ENCODE assay signal across 9 mouse cellular contexts in the genomic region with DNA sequence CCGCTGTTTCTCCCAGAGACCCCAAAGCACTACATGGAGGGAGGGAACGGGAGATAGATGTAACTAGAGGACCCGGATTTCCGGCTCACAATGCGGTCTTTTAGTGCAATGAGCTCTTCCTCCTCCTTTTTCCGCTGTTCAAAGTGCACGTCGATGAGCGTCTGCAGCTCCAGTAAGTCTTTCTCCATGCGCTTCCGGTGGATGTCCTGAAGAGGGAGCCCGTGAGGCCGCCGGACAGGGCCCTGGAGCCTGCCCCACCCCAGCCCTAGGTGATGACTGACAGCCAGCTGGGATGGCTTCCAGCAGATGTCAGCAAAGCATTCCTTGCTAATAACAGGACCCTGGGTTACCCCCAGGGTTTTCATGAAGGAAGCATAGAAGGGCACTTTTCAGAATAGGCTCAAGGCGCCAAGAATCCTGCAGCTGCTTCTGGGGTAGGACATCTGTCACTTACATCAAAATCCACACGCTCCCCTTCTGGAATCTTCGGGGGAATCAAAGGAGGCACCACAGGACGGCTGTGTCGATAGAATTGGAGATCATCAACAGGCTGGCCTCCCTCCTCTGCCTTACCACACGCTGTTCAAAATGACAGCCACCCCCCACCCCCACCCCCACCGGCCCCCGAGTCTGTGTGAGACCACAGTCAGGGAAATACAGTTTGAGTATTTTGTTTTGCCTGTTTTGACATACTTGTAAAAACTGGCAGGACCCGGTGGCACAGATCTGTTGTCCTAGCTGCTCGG. TPM values are rescaled to one million over a fixed set of nuclear protein-coding genes. Genes with fewer than 3 reads are reported as not detected.
DNase-seq lines count a peak whose midpoint lies in the region; ATAC-seq lines count a peak whose summit lies in the region.
"Had no signal": no experiment of that assay in that cellular context is flagged by ENCODE, and none has a peak within 500 bp of the region (broad histone marks: within the 10 kb centered on the region; RNA-seq: fewer than 3 reads in every experiment).

No protein-coding gene starts in this region.

- peak; percentile 85 for DNase-seq in CD4-positive, CD25-positive, alpha-beta regulatory T cell, adult 2 months (ENCODE audit: low read depth, low spot score)
- peak; percentile 68 to 87 for DNase-seq in adrenal gland, adult (ENCODE audit: inconsistent age in 2 of 2, low spot score in 1 of 2)
- peak; percentile 82 for DNase-seq in thymus, postnatal 25 days

- no peaks in the 10 kb centered on the region for H3K4me1 ChIP-seq in embryonic facial prominence, embryonic 12.5 days
- peaks cover 63% of the 10 kb centered on the region for H3K4me1 ChIP-seq in heart, embryonic 12.5 days (replicated peaks)
- H3K4me1 ChIP-seq in kidney, embryonic 15.5 days, result peaks cover 41% of the 10 kb centered on the region
- H3K4me1 ChIP-seq in lung, embryonic 15.5 days, result peaks cover 28% of the 10 kb centered on the region

- ATAC-seq in embryonic facial prominence, embryonic 12.5 days (ENCODE audit: insufficient number of reproducible peaks, insufficient read depth, low FRiP score, low TSS enrichment), result peak; percentile 31
- peak; percentile 77 for ATAC-seq in heart, embryonic 12.5 days (ENCODE audit: insufficient number of reproducible peaks, low FRiP score)
- ATAC-seq in kidney, embryonic 15.5 days (replicated peaks; ENCODE audit: low FRiP score), result peak; percentile 63
- ATAC-seq in lung, embryonic 15.5 days (ENCODE audit: borderline replicate concordance, extremely low read depth, low FRiP score, low TSS enrichment), result peak; percentile 93
- peak; percentile 81 for ATAC-seq in neutrophil, adult 5-6 weeks (ENCODE audit: extremely low read depth, insufficient number of reproducible peaks, low FRiP score, poor library complexity, severe bottlenecking)

- H3K27me3 ChIP-seq in embryonic facial prominence, embryonic 12.5 days, result no peaks in the 10 kb centered on the region
- no peaks in the 10 kb centered on the region for H3K27me3 ChIP-seq in heart, embryonic 12.5 days (replicated peaks)
- H3K27me3 ChIP-seq in kidney, embryonic 15.5 days, result no peaks in the 10 kb centered on the region
- H3K27me3 ChIP-seq in lung, embryonic 15.5 days, result no peaks in the 10 kb centered on the region; the same call in 1 of the 2 replicates

- H3K9ac ChIP-seq in embryonic facial prominence, embryonic 12.5 days, result no peak overlapping the region
- H3K9ac ChIP-seq in heart, embryonic 12.5 days, result peak overlapping the region; percentile 36; the same call in 1 of the 2 replicates
- H3K9ac ChIP-seq in kidney, embryonic 15.5 days, result no peak overlapping the region
- no peak overlapping the region for H3K9ac ChIP-seq in lung, embryonic 15.5 days

- H3K4me2 ChIP-seq in embryonic facial prominence, embryonic 12.5 days (replicated peaks), result peak overlapping the region; percentile 28
- H3K4me2 ChIP-seq in heart, embryonic 12.5 days, result peak overlapping the region; percentile 61
- H3K4me2 ChIP-seq in kidney, embryonic 15.5 days, result peak overlapping the region; percentile 41
- H3K4me2 ChIP-seq in lung, embryonic 15.5 days, result peak overlapping the region; percentile 41

- 13% methylated on average over 24 of the region's 24 CpGs for WGBS in embryonic facial prominence, embryonic 12.5 days
- WGBS in heart, embryonic 12.5 days, result 8% methylated on average over 24 of the region's 24 CpGs
- WGBS in kidney, embryonic 15.5 days, result 17% methylated on average over 24 of the region's 24 CpGs
- 9% methylated on average over 24 of the region's 24 CpGs for WGBS in lung, embryonic 15.5 days

- H3K36me3 ChIP-seq in embryonic facial prominence, embryonic 12.5 days, result no peaks in the 10 kb centered on the region
- H3K36me3 ChIP-seq in heart, embryonic 12.5 days, result peaks cover 22% of the 10 kb centered on the region
- H3K36me3 ChIP-seq in kidney, embryonic 15.5 days, result no peaks in the 10 kb centered on the region
- no peaks in the 10 kb centered on the region for H3K36me3 ChIP-seq in lung, embryonic 15.5 days

- no peaks in the 10 kb centered on the region for H3K9me3 ChIP-seq in embryonic facial prominence, embryonic 12.5 days
- H3K9me3 ChIP-seq in heart, embryonic 12.5 days (replicated peaks), result no peaks in the 10 kb centered on the region
- no peaks in the 10 kb centered on the region for H3K9me3 ChIP-seq in kidney, embryonic 15.5 days (replicated peaks)
- no peaks in the 10 kb centered on the region for H3K9me3 ChIP-seq in lung, embryonic 15.5 days

- no peak overlapping the region for H3K4me3 ChIP-seq in embryonic facial prominence, embryonic 12.5 days
- peak overlapping the region; percentile 28 for H3K4me3 ChIP-seq in heart, embryonic 12.5 days
- H3K4me3 ChIP-seq in kidney, embryonic 15.5 days (replicated peaks), result peak overlapping the region; percentile 12; the same call in 1 of the 2 replicates
- no peak overlapping the region for H3K4me3 ChIP-seq in lung, embryonic 15.5 days

- H3K27ac ChIP-seq in embryonic facial prominence, embryonic 12.5 days, result no peak overlapping the region
- H3K27ac ChIP-seq in heart, embryonic 12.5 days (ENCODE audit: poor library complexity, severe bottlenecking), result peak overlapping the region; percentile 80
- no peak overlapping the region for H3K27ac ChIP-seq in kidney, embryonic 15.5 days
- H3K27ac ChIP-seq in lung, embryonic 15.5 days, result peak overlapping the region; percentile 69

RNA-seq across cellular contexts. Expression of a gene that starts 6.1 kb away (rescaled TPM):
- 114 and 135 TPM in 2 replicates for polyA plus RNA-seq in embryonic facial prominence, embryonic 12.5 days (2016; fragmentation: Nextera tagmentation; extraction: Ambion mirVana)
- polyA plus RNA-seq in heart, embryonic 12.5 days (2016; fragmentation: Nextera tagmentation; extraction: Ambion mirVana), result 543 and 550 TPM in 2 replicates
- 37.2 and 48.6 TPM in 2 replicates for polyA plus RNA-seq in kidney, embryonic 15.5 days (2015; fragmentation: Nextera tagmentation; extraction: Ambion mirVana)
- 13.4 and 23.1 TPM in 2 replicates for polyA plus RNA-seq in lung, embryonic 15.5 days (2015; fragmentation: Nextera tagmentation; extraction: Ambion mirVana)
- not detected in 2 replicates for total RNA-seq in neutrophil, adult 5-6 weeks (2017)

RNA-seq across cellular contexts. Expression of a gene that starts 8.6 kb away (rescaled TPM):
- polyA plus RNA-seq in embryonic facial prominence, embryonic 12.5 days (2016; fragmentation: Nextera tagmentation; extraction: Ambion mirVana), result 65.6 and 68.1 TPM in 2 replicates
- polyA plus RNA-seq in heart, embryonic 12.5 days (2016; fragmentation: Nextera tagmentation; extraction: Ambion mirVana), result 50.2 and 53.9 TPM in 2 replicates
- polyA plus RNA-seq in kidney, embryonic 15.5 days (2015; fragmentation: Nextera tagmentation; extraction: Ambion mirVana), result 38.2 and 43.9 TPM in 2 replicates
- 41.6 and 49.0 TPM in 2 replicates for polyA plus RNA-seq in lung, embryonic 15.5 days (2015; fragmentation: Nextera tagmentation; extraction: Ambion mirVana)
- 297 and 336 TPM in 2 replicates for total RNA-seq in neutrophil, adult 5-6 weeks (2017)

RNA-seq across cellular contexts. Expression of a gene that starts 14.0 kb away (rescaled TPM):
- 4.4 and 4.6 TPM in 2 replicates for polyA plus RNA-seq in embryonic facial prominence, embryonic 12.5 days (2016; fragmentation: Nextera tagmentation; extraction: Ambion mirVana)
- 1,739 and 1,749 TPM in 2 replicates for polyA plus RNA-seq in heart, embryonic 12.5 days (2016; fragmentation: Nextera tagmentation; extraction: Ambion mirVana)
- 6.6 and 6.9 TPM in 2 replicates for polyA plus RNA-seq in kidney, embryonic 15.5 days (2015; fragmentation: Nextera tagmentation; extraction: Ambion mirVana)
- polyA plus RNA-seq in lung, embryonic 15.5 days (2015; fragmentation: Nextera tagmentation; extraction: Ambion mirVana), result 79.8 and 114 TPM in 2 replicates
- 0.58 TPM in 1 of 2 replicates, not detected in the other for total RNA-seq in neutrophil, adult 5-6 weeks (2017)
- total RNA-seq: left cerebral cortex, postnatal 10 days had no signal

RNA-seq across cellular contexts. Expression of a gene that starts 22.2 kb away (rescaled TPM):
- polyA plus RNA-seq in embryonic facial prominence, embryonic 12.5 days (2016; fragmentation: Nextera tagmentation; extraction: Ambion mirVana), result 2.2 and 2.9 TPM in 2 replicates
- 0.54 and 0.83 TPM in 2 replicates for polyA plus RNA-seq in heart, embryonic 12.5 days (2016; fragmentation: Nextera tagmentation; extraction: Ambion mirVana)
- polyA plus RNA-seq in kidney, embryonic 15.5 days (2015; fragmentation: Nextera tagmentation; extraction: Ambion mirVana), result 3.2 and 3.5 TPM in 2 replicates
- polyA plus RNA-seq in lung, embryonic 15.5 days (2015; fragmentation: Nextera tagmentation; extraction: Ambion mirVana), result 2.9 and 3.2 TPM in 2 replicates
- 0.12 and 0.74 TPM in 2 replicates for total RNA-seq in neutrophil, adult 5-6 weeks (2017)

RNA-seq across cellular contexts. Expression of a gene that starts 37.3 kb away (rescaled TPM):
- polyA plus RNA-seq in embryonic facial prominence, embryonic 12.5 days (2016; fragmentation: Nextera tagmentation; extraction: Ambion mirVana), result 5.9 and 8.8 TPM in 2 replicates
- 1.4 and 1.6 TPM in 2 replicates for polyA plus RNA-seq in heart, embryonic 12.5 days (2016; fragmentation: Nextera tagmentation; extraction: Ambion mirVana)
- 6.5 and 7.5 TPM in 2 replicates for polyA plus RNA-seq in kidney, embryonic 15.5 days (2015; fragmentation: Nextera tagmentation; extraction: Ambion mirVana)
- 4.8 and 5.7 TPM in 2 replicates for polyA plus RNA-seq in lung, embryonic 15.5 days (2015; fragmentation: Nextera tagmentation; extraction: Ambion mirVana)
- not detected in 2 replicates for total RNA-seq in neutrophil, adult 5-6 weeks (2017)

Comparison
In these comparisons a context has a peak if more than half of its experiments do, and no peak if none do; other contexts are left out.
1. ATAC-seq: peak in every context shown above with its lines; median percentile 93 in lung, embryonic 15.5 days; 81 in neutrophil, adult 5-6 weeks; 77 in heart, embryonic 12.5 days; 63 in kidney, embryonic 15.5 days; 31 in embryonic facial prominence, embryonic 12.5 days.
2. H3K27ac ChIP-seq: peak in heart, embryonic 12.5 days (single experiment) and lung, embryonic 15.5 days (single experiment); none in embryonic facial prominence, embryonic 12.5 days (single experiment) and kidney, embryonic 15.5 days (single experiment).
3. H3K4me3 ChIP-seq: peak in heart, embryonic 12.5 days (single experiment) and kidney, embryonic 15.5 days (single experiment); none in embryonic facial prominence, embryonic 12.5 days (single experiment) and lung, embryonic 15.5 days (single experiment).
4. RNA of a gene that starts 14.0 kb away (polyA plus RNA-seq): 1,739 to 1,749 TPM in heart, embryonic 12.5 days; 79.8 to 114 TPM in lung, embryonic 15.5 days, 6.6 to 6.9 TPM in kidney, embryonic 15.5 days and 4.4 to 4.6 TPM in embryonic facial prominence, embryonic 12.5 days; every median in the first group is over 10 times any median in the second.
5. Peak in every context shown above with its lines, with median percentiles within 50 percentile points of each other: DNase-seq and H3K4me2 ChIP-seq.